ENCODE assay signal across 18 mouse cellular contexts in genomic region chr1:33671441-33671840, GRCm38 (mm10). TPM values are rescaled to one million over a fixed set of nuclear protein-coding genes. Genes with fewer than 3 reads are reported as not detected.
A peak's percentile ranks its signal among the peaks of the same experiment; 100 is the strongest.
DNase-seq lines count a peak whose midpoint lies in the region; ATAC-seq lines count a peak whose summit lies in the region.
"Had no signal": no experiment of that assay in that cellular context is flagged by ENCODE, and none has a peak within 500 bp of the region (broad histone marks: within the 10 kb centered on the region; RNA-seq: fewer than 3 reads in every experiment).

No protein-coding gene starts in this region.

- DNase-seq in adrenal gland, postnatal 10 days: peak; percentile 16
- DNase-seq in adrenal gland, postnatal 25 days: no peak
- peak; percentile 17 for DNase-seq in layer of hippocampus, adult 9-11 months
- DNase-seq in layer of hippocampus, postnatal 14 days (ENCODE audit: low spot score in 2 of 2): no peak
- peak; percentile 17 for DNase-seq in 416B (ENCODE audit: low read depth)
- no peak for DNase-seq in right cerebral cortex, adult 18-20 months
- DNase-seq in kidney, postnatal 14 days: no peak
- DNase-seq: cerebellum, adult 8-10 months; cerebellum, postnatal 25 days; gastrocnemius, postnatal 25 days; heart, postnatal 10 days; kidney, postnatal 25 days; right cerebral cortex, postnatal 14 days; thymus, postnatal 14 days had no signal

- ATAC-seq in granulocyte monocyte progenitor cell, adult 5-6 weeks (replicated peaks; ENCODE audit: poor library complexity, severe bottlenecking): 0 out of 2 replicates have a peak, but pooled peaks have one; percentile 11
- ATAC-seq: forebrain, embryonic 13.5 days; intestine, postnatal 0 days; Patski had no signal

RNA-seq across cellular contexts. Expression of gene Prim2, which starts 1.8 kb away (rescaled TPM):
- total RNA-seq in adrenal gland, postnatal 10 days (2021): 10 to 100 TPM in 1 of 2 experiments, 1 to 10 TPM in 1; 8.6 to 10.9 TPM
- total RNA-seq in adrenal gland, postnatal 25 days (2021): 7.4 and 8.0 TPM in 2 replicates
- 1 to 10 TPM; 5.6 to 6.4 TPM for total RNA-seq in layer of hippocampus, postnatal 14 days (2021)
- 77.0 and 93.7 TPM in 2 replicates for total RNA-seq in granulocyte monocyte progenitor cell, adult 5-6 weeks (2014; fragmentation: Nextera tagmentation)
- total RNA-seq in granulocyte monocyte progenitor cell, adult 5-6 weeks (2017): 86.3 and 90.7 TPM in 2 replicates

RNA-seq across cellular contexts. Expression of gene Rab23, which starts 48.2 kb away (rescaled TPM):
- 10 to 100 TPM; 11.6 to 14.6 TPM for total RNA-seq in adrenal gland, postnatal 10 days (2021)
- total RNA-seq in adrenal gland, postnatal 25 days (2021): 11.0 and 17.6 TPM in 2 replicates
- 10 to 100 TPM; 24.7 to 26.6 TPM for total RNA-seq in layer of hippocampus, postnatal 14 days (2021)
- total RNA-seq in granulocyte monocyte progenitor cell, adult 5-6 weeks (2014; fragmentation: Nextera tagmentation): 3.6 and 8.4 TPM in 2 replicates
- 2.3 and 2.4 TPM in 2 replicates for total RNA-seq in granulocyte monocyte progenitor cell, adult 5-6 weeks (2017)

Comparison
In these comparisons a context has a peak if more than half of its experiments do, and no peak if none do; other contexts are left out.
1. DNase-seq: peak in adrenal gland, postnatal 10 days (single experiment), layer of hippocampus, adult 9-11 months (single experiment) and 416B (single experiment); none in adrenal gland, postnatal 25 days (single experiment), layer of hippocampus, postnatal 14 days (0 of 2), right cerebral cortex, adult 18-20 months (single experiment) and kidney, postnatal 14 days (single experiment).